Mouse (Mus musculus) embryonic fibroblast, embryonic 13.5 days (primary cell): ENCODE measurements around the gene H2-T24.
A peak's percentile ranks its signal among the peaks of the same experiment; 100 is the strongest.

Source experiments
- CTCF ChIP-seq: IDR thresholded peaks from 2 replicates; pipeline ENCODE4 v1.5.1; 2011; ENCODE audit warnings: mild to moderate bottlenecking, control low read depth, low read length, moderate library complexity, borderline replicate concordance; ENCODE audit not compliant: insufficient read depth
- POLR2A ChIP-seq: IDR thresholded peaks from 2 replicates; pipeline ENCODE4 v1.6.1; 2011; ENCODE audit warnings: low read depth, mild to moderate bottlenecking, control low read depth, low read length, moderate library complexity

DNA sequence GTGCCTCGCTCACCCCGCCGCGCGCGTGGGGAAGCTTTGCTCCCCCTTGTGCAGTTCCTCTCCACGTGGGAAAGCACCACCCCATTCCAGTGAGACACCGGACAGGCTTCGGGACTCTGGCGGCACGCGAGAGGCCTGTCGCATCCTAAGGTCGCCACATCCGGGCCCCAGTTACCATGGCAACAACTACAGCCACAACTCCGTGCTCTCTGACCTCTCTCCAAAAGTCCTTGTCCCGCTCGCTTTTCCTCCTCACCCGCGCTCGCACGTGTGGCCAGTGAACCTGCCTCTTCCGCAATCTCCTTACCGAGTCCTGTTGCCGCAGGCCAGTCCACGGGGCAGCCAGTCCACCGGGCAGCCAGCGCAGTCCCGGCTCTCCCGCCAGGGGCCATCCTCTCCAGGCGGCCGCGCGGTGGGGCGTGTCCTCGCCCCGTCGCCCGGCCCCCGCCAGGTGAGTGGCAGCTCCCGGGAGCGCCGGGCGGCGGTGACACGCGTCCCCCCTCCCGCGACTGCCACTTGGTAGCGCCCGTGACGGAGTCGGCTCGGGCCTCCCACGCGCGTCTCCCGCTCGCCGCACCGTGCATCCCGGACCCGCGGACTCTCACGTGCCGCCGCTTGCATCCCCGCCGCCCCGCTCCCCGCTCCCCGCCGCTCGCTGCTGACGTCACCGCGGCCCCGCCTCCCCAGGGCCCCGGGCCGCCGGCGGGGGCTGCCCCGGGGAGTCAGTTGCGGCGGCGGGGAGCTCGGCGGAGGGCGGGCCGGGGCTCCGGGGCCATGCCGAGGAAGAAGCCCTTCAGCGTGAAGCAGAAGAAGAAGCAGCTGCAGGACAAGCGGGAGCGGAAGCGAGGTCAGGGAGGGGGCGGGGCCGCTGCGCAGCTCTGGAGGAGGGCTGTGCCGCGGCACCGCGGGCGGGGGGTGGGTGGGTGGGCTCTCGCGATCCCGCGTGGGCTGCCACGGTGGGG, 40.7 kb downstream of the H2-T24 start, which contains the start of the genes Gnl1 and Prr3:
- TF ChIP-seq CTCF (no peak), POLR2A (peak; percentile 51)
